Mouse (Mus musculus): ENCODE measurements at regions not wholly inside any gene's neighbourhood (a gene's known extent, or its start where the extent isn't known, plus 50 kb on each side); places are given as distances from the start of the nearest gene placed in this dataset.

GRCm38 (mm10) chr7:37149711-37150110 is 451.8 kb downstream of the Tshz3 start:
- TF ChIP-seq POLR2A (IDR thresholded peaks at IDR 0.05; ENCODE audit: low read depth, low read length), result no peak
- TF ChIP-seq CTCF (conservative IDR thresholded peaks at IDR 0.05; ENCODE audit: insufficient read depth, insufficient read length, low read depth, low read length), result no peak

All from kidney, adult 2 months (tissue).